In genomic region chr10:120874261-120874660, GRCm38 (mm10) we compare ENCODE assay signal across 19 mouse cellular contexts. TPM values are rescaled to one million over a fixed set of nuclear protein-coding genes. Genes with fewer than 3 reads are reported as not detected.
A peak's percentile ranks its signal among the peaks of the same experiment; 100 is the strongest.
DNase-seq lines count a peak whose midpoint lies in the region; ATAC-seq and TF ChIP-seq lines count a peak whose summit lies in the region.
"Had no signal": no experiment of that assay in that cellular context is flagged by ENCODE, and none has a peak within 500 bp of the region (broad histone marks: within the 10 kb centered on the region; RNA-seq: fewer than 3 reads in every experiment).

No protein-coding gene starts in this region.

- H3K27ac ChIP-seq in heart, embryonic 13.5 days (replicated peaks): peak overlapping the region; percentile 91
- 0 out of 2 replicates have a peak overlapping the region, but pooled peaks have one; percentile 23 for H3K27ac ChIP-seq in embryonic facial prominence, embryonic 12.5 days
- H3K27ac ChIP-seq in layer of hippocampus, adult 2 months: no peak overlapping the region
- H3K27ac ChIP-seq: liver, embryonic 13.5 days; lung, embryonic 15.5 days had no signal

- DNase-seq in heart, adult 18-20 months: no peak
- peak; percentile 6 for DNase-seq in heart, postnatal 4 days
- no peak for DNase-seq in liver
- no peak for DNase-seq in left cerebral cortex, adult 9 months (ENCODE audit: low spot score in 2 of 2)
- DNase-seq in layer of hippocampus, adult 2 months (ENCODE audit: low spot score in 2 of 2): no peak
- DNase-seq: adrenal gland, adult 2 months; cerebellum, adult 2 months; kidney, adult 2 months; kidney, postnatal 10 days; left cerebral cortex, postnatal 4 days; liver, embryonic 13.5 days; lung, postnatal 4 days; retina, postnatal 1 day; thymus, postnatal 14 days had no signal

- TF ChIP-seq CTCF in layer of hippocampus, adult 2 months (conservative IDR thresholded peaks at IDR 0.05): no peak

- WGBS in heart, embryonic 13.5 days: 31% methylated on average over 12 of the region's 12 CpGs
- WGBS in embryonic facial prominence, embryonic 12.5 days: 31% methylated on average over 12 of the region's 12 CpGs

- H3K27me3 ChIP-seq in heart, embryonic 13.5 days (replicated peaks): no peaks in the 10 kb centered on the region
- H3K27me3 ChIP-seq in embryonic facial prominence, embryonic 12.5 days: no peaks in the 10 kb centered on the region
- H3K27me3 ChIP-seq: liver, embryonic 13.5 days; lung, embryonic 15.5 days had no signal

- peaks cover 15% of the 10 kb centered on the region for H3K36me3 ChIP-seq in heart, embryonic 13.5 days
- no peaks in the 10 kb centered on the region for H3K36me3 ChIP-seq in embryonic facial prominence, embryonic 12.5 days
- H3K36me3 ChIP-seq: liver, embryonic 13.5 days; lung, embryonic 15.5 days had no signal

- no peak for ATAC-seq in heart, embryonic 13.5 days (ENCODE audit: extremely low read depth, insufficient number of reproducible peaks, low FRiP score, low TSS enrichment)
- ATAC-seq in embryonic facial prominence, embryonic 12.5 days (ENCODE audit: insufficient number of reproducible peaks, insufficient read depth, low FRiP score, low TSS enrichment): no peak
- ATAC-seq: hindbrain, embryonic 16.5 days had no signal

- peak overlapping the region; percentile 50 for H3K4me2 ChIP-seq in heart, embryonic 13.5 days
- 0 out of 2 replicates have a peak overlapping the region, but pooled peaks have one; percentile 7 for H3K4me2 ChIP-seq in embryonic facial prominence, embryonic 12.5 days (replicated peaks)
- H3K4me2 ChIP-seq: liver, embryonic 13.5 days had no signal

- no peak overlapping the region for H3K4me3 ChIP-seq in heart, embryonic 13.5 days
- no peak overlapping the region for H3K4me3 ChIP-seq in embryonic facial prominence, embryonic 12.5 days
- no peak overlapping the region for H3K4me3 ChIP-seq in layer of hippocampus, adult 2 months
- H3K4me3 ChIP-seq: liver, embryonic 13.5 days; lung, embryonic 15.5 days had no signal

- no peaks in the 10 kb centered on the region for H3K9me3 ChIP-seq in heart, embryonic 13.5 days
- H3K9me3 ChIP-seq in embryonic facial prominence, embryonic 12.5 days: no peaks in the 10 kb centered on the region
- H3K9me3 ChIP-seq: liver, embryonic 13.5 days; lung, embryonic 15.5 days had no signal

- peak overlapping the region; percentile 70 for H3K9ac ChIP-seq in heart, embryonic 13.5 days
- no peak overlapping the region for H3K9ac ChIP-seq in embryonic facial prominence, embryonic 12.5 days
- H3K9ac ChIP-seq: liver, embryonic 13.5 days; lung, embryonic 15.5 days had no signal

- peaks cover 67% of the 10 kb centered on the region for H3K4me1 ChIP-seq in heart, embryonic 13.5 days
- peaks cover 35% of the 10 kb centered on the region for H3K4me1 ChIP-seq in embryonic facial prominence, embryonic 12.5 days

RNA-seq across cellular contexts. Expression of gene Msrb3, which starts 24.6 kb away (rescaled TPM):
- 20.6 and 24.8 TPM in 2 replicates for polyA plus RNA-seq in heart, embryonic 13.5 days (2015; fragmentation: Nextera tagmentation; extraction: Ambion mirVana)
- total RNA-seq in heart, adult 18-20 months (2021): 10 to 100 TPM; 96.1 to 96.6 TPM
- polyA plus RNA-seq in embryonic facial prominence, embryonic 12.5 days (2016; fragmentation: Nextera tagmentation; extraction: Ambion mirVana): 9.2 and 10.3 TPM in 2 replicates
- total RNA-seq in heart, postnatal 4 days (2021): 100 to 1,000 TPM; 154 to 177 TPM
- 1 to 10 TPM; 4.0 to 4.9 TPM for total RNA-seq in layer of hippocampus, adult 2 months (2021)
- total RNA-seq: monocyte, adult 5-6 weeks had no signal

Comparison
In these comparisons a context has a peak if more than half of its experiments do, and no peak if none do; other contexts are left out.
1. RNA of gene Msrb3, which starts 24.6 kb away (total RNA-seq): 154 to 177 TPM in heart, postnatal 4 days and 96.1 to 96.6 TPM in heart, adult 18-20 months; 4.0 to 4.9 TPM in layer of hippocampus, adult 2 months; every median in the first group is over 10 times any median in the second.